Mouse (Mus musculus) stomach, embryonic 15.5 days (tissue): ENCODE measurements around the gene Mrgprb8. TPM values are rescaled to one million over a fixed set of nuclear protein-coding genes. Genes with fewer than 3 reads are reported as not detected.
"Not testable (repeated sequence)": the region's sequence is repeated elsewhere in the genome, so short reads cannot be mapped to it uniquely, and the experiment has no call there.

Experiments used
- ATAC-seq: fragments of 200-750 bp; cut with Nextera tagmentation; 2 replicates; pipeline ENCODE4 v1.8.0; 2017; ENCODE audit warnings: low read depth, moderate number of reproducible peaks, moderate TSS enrichment; ENCODE audit not compliant: insufficient read depth, low FRiP score
- H3K27ac ChIP-seq: fragments of 300-500 bp; sonication (generic); 2 replicates; pipeline ENCODE4 v1.5.1; 2015; ENCODE audit warnings: mild to moderate bottlenecking, inconsistent platforms
- H3K27me3 ChIP-seq: fragments of 300-500 bp; sonication (generic); replicated peaks from 2 replicates; pipeline ENCODE4 v1.6.1; 2015; ENCODE audit warnings: inconsistent platforms
- H3K36me3 ChIP-seq: fragments of 300-500 bp; sonication (generic); 2 replicates; pipeline ENCODE4 v1.6.1; 2015; ENCODE audit warnings: inconsistent platforms
- H3K4me1 ChIP-seq: fragments of 300-500 bp; sonication (generic); 2 replicates; pipeline ENCODE4 v1.6.1; 2015; ENCODE audit warnings: inconsistent platforms
- H3K4me2 ChIP-seq: fragments of 300-500 bp; sonication (generic); 2 replicates; pipeline ENCODE4 v1.6.1; 2015; ENCODE audit warnings: mild to moderate bottlenecking, inconsistent platforms
- H3K4me3 ChIP-seq: fragments of 300-500 bp; sonication (generic); replicated peaks from 2 replicates; pipeline ENCODE4 v1.5.1; 2015; ENCODE audit warnings: inconsistent platforms
- H3K9ac ChIP-seq: fragments of 300-500 bp; sonication (generic); 2 replicates; pipeline ENCODE4 v1.6.1; 2015; ENCODE audit warnings: inconsistent platforms
- H3K9me3 ChIP-seq: fragments of 300-500 bp; sonication (generic); 2 replicates; pipeline ENCODE4 v1.6.1; 2016; ENCODE audit warnings: inconsistent platforms
- WGBS: fragments of 180-500 bp; shearing (Covaris S2); methylation state at CpG from one replicate; pipeline ENCODE4 v1.1.7; 2015; 5-methylcytosine and 5-hydroxymethylcytosine counted together
- polyA plus RNA-seq: library from polyadenylated mRNA; unstranded; fragments of >200 nt; fragmentation: Nextera tagmentation; extraction: Ambion mirVana; gene quantifications from 2 replicates; pipeline ENCODE4 v1.2.1, GENCODE M21; 2015

Mrgprb8 gene
- not detected in 2 replicates for polyA plus RNA-seq

GRCm38 (mm10) chr7:48388226-48388625 lies at the start of gene Mrgprb8:
Gene Mrgprb8 (plus strand): TSS chr7:48388526.
- no peaks in the 10 kb centered on the region for H3K36me3 ChIP-seq
- H3K9me3 ChIP-seq = no peaks in the 10 kb centered on the region
- no peaks in the 10 kb centered on the region for H3K4me1 ChIP-seq
- no peak within 1 kb of the TSS for H3K9ac ChIP-seq
- no peak for ATAC-seq
- no peaks in the 10 kb centered on the region for H3K27me3 ChIP-seq
- no peak within 1 kb of the TSS for H3K4me2 ChIP-seq
- 68% methylated on average over 2 of the region's 2 CpGs for WGBS
- no peak within 1 kb of the TSS for H3K27ac ChIP-seq
- no peak within 1 kb of the TSS for H3K4me3 ChIP-seq

DNA sequence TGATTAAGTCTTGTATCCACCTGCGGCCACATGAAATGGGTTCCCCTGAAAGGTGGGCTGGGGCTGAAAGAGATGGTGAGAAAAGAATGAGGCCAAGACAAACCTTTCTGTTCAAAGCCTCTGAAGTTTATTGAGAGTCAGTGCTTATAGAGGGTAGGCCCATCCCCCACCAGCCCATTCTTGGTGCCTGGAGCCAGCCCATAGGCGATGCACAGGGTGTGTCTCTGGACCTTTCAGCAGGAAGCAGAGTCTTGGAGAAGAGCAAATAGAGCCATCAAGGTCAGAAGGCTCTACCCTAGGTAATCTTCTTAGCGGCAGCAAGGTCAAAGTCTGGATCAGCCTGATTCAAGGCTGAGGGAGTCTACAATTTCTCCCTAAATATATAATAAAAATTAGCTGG lies 47.6 kb downstream of the Mrgprb8 start:
- H3K9me3 ChIP-seq, ATAC-seq, H3K9ac ChIP-seq, H3K4me1 ChIP-seq, H3K27ac ChIP-seq, H3K4me3 ChIP-seq, H3K36me3 ChIP-seq, H3K4me2 ChIP-seq, H3K27me3 ChIP-seq: not testable (repeated sequence)
- WGBS = 80% methylated on average over 3 of the region's 3 CpGs

DNA sequence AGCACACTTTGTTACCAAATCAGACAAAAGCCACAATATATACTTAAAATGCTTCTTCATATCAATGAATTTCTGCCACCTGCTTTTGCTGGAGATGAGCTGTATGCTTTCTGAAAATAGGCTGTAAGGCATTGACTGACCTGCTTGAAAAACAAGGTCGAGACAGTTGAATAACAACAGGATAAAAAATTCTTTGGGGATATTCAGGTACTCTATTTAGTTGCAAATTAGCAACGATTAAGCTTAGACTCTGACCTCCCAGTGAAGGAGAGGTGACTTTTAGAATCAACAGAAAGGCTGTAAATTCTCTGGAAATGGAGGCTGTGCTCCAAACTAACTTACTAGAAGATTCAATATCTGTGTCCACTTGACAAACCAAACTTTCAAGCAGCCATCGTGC lies 48.3 kb downstream of the Mrgprb8 start:
- no peaks in the 10 kb centered on the region for H3K27me3 ChIP-seq
- 47% methylated on average over 3 of the region's 3 CpGs for whole genome bisulfite sequencing

More for the DNA sequence above, 48.3 kb downstream of the Mrgprb8 start:
- Histone ChIP-seq H3K9ac (no peak overlapping the region), H3K4me1 (no peaks in the 10 kb centered on the region), H3K9me3 (no peaks in the 10 kb centered on the region), H3K36me3 (no peaks in the 10 kb centered on the region), H3K4me2 (no peak overlapping the region), H3K27ac (no peak overlapping the region), H3K4me3 (no peak overlapping the region)
- ATAC-seq = no peak

Other genes with a start within 250 kb of the Mrgprb8 start
- not detected in 2 replicates for gene Mrgprb5, start 219.5 kb upstream of the Mrgprb8 start, polyA plus RNA-seq
- gene Mrgprb4, start 189.2 kb upstream of the Mrgprb8 start, polyA plus RNA-seq = not detected in 2 replicates
- not detected in 2 replicates for gene Mrgprb1, start 67.8 kb downstream of the Mrgprb8 start, polyA plus RNA-seq
- not detected in 2 replicates for gene Mrgprx2, start 110.8 kb downstream of the Mrgprb8 start, polyA plus RNA-seq
- gene Mrgprb2, start 169.6 kb downstream of the Mrgprb8 start, polyA plus RNA-seq = not detected in 2 replicates